Mouse (Mus musculus) frontal cortex, postnatal 36 days (tissue): ENCODE measurements around the gene Lhfp.
"Not testable (repeated sequence)": the region's sequence is repeated elsewhere in the genome, so short reads cannot be mapped to it uniquely, and the experiment has no call there.

Experiments
- DNase-seq, 2 experiments: peaks; one replicate each; pipeline ENCODE4 v3.0.0; 2022; ENCODE audit warnings: low spot score in 2 of 2

Gene Lhfp

DNA sequence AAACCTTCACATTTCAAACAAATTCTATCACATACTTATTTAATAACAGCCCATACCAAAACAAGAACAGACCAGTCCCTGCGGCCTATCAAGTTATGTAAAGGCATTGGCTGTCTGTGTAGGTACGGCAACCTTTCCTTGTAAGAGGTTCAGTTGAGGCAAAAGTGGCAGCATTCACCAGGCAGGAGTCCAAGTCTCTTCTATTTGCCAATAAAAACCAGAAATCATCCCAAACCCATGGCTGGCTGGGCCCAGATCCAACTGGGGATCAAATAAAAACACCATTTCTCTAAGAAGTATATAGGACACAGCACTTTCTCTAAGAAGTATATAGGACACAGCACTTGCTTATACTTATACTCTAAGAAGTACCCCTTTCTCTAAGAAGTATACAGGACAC lies 171.3 kb downstream of the Lhfp start:
- no peak for DNase-seq

- no peak for DNase-seq
These were observed 172.0 kb downstream of the Lhfp start for GRCm38 (mm10) chr3:53213346-53213745.

DNA sequence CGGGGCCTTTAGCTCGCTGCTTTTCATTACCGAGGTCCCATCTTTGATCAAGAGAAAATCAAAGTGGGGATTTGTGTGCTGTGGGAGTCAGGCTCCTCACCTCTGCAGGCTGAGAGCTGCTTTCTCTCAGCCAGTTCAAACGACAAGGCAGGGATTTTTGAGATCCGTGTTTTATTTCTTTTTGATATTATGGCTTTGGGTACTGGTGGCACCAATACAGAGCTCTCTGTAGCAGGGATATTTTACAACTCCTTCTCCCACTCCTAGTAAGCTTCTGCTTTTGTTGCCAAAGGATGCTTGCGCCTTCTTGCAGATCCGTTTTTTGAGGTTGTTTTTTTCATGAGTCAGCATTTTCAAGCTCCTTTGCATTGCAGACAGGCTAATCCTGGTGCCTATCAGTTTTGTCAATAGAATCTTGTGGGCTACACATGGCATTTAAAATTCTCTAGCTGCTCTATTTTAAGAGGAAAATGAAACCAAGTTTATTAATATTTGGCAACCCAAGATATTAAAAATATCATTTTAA lies 172.5 kb downstream of the Lhfp start:
- DNase-seq = no peak

GRCm38 (mm10) chr3:53214386-53214785 lies 173.1 kb downstream of the Lhfp start:
- DNase-seq = no peak

GRCm38 (mm10) chr3:53217697-53218096 lies 176.4 kb downstream of the Lhfp start:
- DNase-seq = no peak

GRCm38 (mm10) chr3:53221531-53222272 lies 180.4 kb downstream of the Lhfp start:
- no peak for DNase-seq

- no peak for DNase-seq
These were observed 182.8 kb downstream of the Lhfp start for GRCm38 (mm10) chr3:53224141-53224540.

DNA sequence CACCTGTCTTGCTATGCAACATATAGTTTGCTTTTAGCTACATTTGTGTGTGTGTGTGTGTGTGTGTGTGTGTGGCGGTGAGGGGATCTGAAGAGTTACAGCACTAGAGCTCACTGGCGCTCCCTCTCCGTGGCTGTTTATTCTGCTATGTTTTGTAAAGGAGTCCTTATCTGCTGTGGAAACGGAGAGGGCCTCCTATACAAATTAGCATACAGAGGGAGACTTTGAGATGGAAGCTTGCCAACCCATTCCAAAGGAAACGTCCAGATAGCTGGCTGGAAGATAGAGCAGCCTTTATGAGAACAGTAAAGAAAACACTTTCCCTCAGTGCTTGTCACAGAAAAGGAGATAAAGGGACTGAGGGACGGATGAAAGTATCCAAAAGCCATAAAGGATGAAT lies 184.4 kb downstream of the Lhfp start:
- no peak for DNase-seq

- no peak for DNase-seq
These were observed 184.9 kb downstream of the Lhfp start for GRCm38 (mm10) chr3:53226223-53226622.

DNA sequence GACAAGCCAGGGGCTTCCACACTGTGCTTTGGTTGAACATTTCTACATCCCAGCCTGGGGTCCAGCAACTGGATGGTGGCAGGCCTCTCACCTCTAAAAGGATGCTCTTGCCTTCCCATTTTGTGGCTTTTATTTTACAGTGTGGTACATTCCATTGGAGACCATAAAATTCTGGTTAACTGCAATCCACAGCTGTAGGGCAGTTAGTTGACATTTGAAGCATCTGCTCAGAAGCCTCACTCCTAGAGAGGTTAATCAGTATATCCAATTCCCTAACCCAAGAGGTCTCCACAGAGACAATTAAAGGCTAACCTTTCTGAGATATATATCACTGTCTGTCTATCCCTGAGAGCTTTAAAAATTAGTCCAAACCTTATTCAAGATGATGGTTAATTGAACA lies 186.5 kb downstream of the Lhfp start:
- no peak for DNase-seq

GRCm38 (mm10) chr3:53230562-53230961 lies 189.2 kb downstream of the Lhfp start:
- DNase-seq = no peak

DNA sequence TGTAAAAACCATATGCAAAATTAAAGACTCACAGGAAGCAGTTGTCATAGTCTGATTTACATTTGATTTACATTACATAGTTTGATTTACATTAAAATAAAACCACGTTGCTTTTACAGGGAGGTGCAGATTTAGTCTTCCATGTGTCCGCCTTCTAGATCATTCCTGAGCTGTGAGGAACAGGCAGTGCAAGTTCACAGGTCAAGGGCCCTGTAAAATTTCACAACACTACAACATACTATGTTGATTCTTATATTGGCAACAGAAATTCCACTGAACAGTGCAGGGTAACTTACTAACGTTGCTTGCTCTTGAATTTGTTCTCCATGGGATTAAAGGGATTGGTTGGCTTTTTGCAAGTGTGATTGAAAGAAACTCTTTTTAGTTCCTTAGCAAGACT lies 189.8 kb downstream of the Lhfp start:
- no peak for DNase-seq

DNA sequence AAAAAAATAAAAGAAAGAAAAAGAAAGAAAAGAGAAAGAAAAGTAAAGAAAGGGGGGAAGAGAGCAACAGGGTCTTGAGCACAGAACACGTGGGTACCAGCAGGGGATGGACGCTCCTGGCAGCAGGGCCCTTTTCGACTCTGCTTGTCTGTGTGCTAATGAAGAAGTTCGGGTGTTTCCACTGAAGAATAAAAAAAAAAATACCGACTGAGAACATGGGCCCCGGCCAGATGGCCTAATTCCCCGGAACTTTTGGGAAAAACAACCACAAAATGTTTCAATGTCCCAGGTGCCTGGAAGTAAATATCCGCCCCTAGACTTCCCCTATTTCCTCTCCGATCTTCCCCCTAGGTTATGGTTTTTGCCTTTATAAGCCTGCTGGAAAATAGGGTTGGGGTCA lies 191.1 kb downstream of the Lhfp start:
- DNase-seq = not testable (repeated sequence)

- no peak for DNase-seq
These were observed 193.4 kb downstream of the Lhfp start for GRCm38 (mm10) chr3:53234689-53235088.

DNA sequence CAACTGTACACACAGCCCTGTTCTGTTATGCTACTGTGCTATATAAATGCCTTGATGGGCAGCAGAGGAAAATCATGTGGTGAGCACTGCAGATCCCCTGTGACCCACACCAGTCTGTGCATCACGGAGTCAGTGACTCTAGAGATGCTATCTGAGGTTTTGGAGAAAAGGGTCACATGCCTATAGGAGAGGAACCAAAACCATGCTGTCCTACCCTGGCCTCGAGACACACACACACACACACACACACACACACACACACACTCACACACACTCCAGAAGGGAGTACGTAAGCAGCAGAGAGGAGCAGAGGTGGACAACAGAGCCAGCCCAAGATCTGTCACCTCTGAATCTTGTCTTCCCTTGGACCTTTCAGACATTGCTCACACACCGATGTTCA lies 195.1 kb downstream of the Lhfp start:
- no peak for DNase-seq

- DNase-seq = no peak
These were observed 198.8 kb downstream of the Lhfp start for GRCm38 (mm10) chr3:53240150-53240549.

- DNase-seq = no peak
These were observed 204.4 kb downstream of the Lhfp start for GRCm38 (mm10) chr3:53245571-53246208.

- DNase-seq = no peak
These were observed 205.8 kb downstream of the Lhfp start for GRCm38 (mm10) chr3:53247102-53247501.

- DNase-seq = no peak
These were observed 207.0 kb downstream of the Lhfp start for GRCm38 (mm10) chr3:53248158-53248874.

DNA sequence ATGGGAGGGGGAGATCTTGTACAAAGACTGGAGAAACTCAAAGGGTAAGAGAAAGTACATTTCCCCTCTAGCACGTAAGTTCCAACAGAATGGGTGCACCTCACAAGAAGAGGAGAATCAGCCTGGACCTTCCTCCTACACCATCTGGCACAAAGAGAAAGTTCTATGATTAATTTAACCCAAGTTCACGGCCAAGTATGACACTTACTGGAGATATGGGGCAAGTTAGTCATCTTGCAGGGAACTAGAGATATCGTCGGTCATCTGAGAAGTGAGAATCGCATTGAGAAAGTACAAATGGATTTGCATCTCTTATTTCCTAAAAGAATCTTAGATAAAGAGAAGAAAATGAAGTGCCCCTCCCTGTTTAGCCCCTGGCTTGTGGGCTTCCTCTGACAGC lies 211.2 kb downstream of the Lhfp start:
- no peak for DNase-seq

- no peak for DNase-seq
These were observed 212.0 kb downstream of the Lhfp start for GRCm38 (mm10) chr3:53253223-53253832.

- DNase-seq = peak; percentile 19 to 55
These were observed 217.4 kb downstream of the Lhfp start for GRCm38 (mm10) chr3:53258657-53259158.
